Mouse (Mus musculus) left cerebral cortex, adult 18-20 months (tissue): ENCODE results near the gene Trak1. TPM values are rescaled to one million over a fixed set of nuclear protein-coding genes. Genes with fewer than 3 reads are reported as not detected.

ENCODE experiments used
- DNase-seq, 2 experiments: peaks; one replicate each; pipeline ENCODE4 v3.0.0; 2021 to 2022; ENCODE audit warnings: low spot score in 2 of 2, mixed read lengths in 1 of 2
- total RNA-seq, 2 experiments: library from RNA; stranded (reverse); gene quantifications; 2 replicates each; pipeline ENCODE4 v1.2.3; 2021

Trak1 gene
- total RNA-seq, 2 experiments from 2014 or later: 239 to 275 TPM

GRCm38 (mm10) chr9:121391898-121392297, 94.6 kb downstream of the Trak1 start:
- DNase-seq: no peak

GRCm38 (mm10) chr9:121392427-121392826, 95.1 kb downstream of the Trak1 start:
- DNase-seq: peak; percentile 83 to 90

- DNase-seq: no peak
Observed at GRCm38 (mm10) chr9:121393104-121393503, 95.8 kb downstream of the Trak1 start.

- DNase-seq: no peak
Observed at GRCm38 (mm10) chr9:121394882-121395281, 97.6 kb downstream of the Trak1 start.

GRCm38 (mm10) chr9:121395812-121396211, 98.5 kb downstream of the Trak1 start:
- DNase-seq: no peak

GRCm38 (mm10) chr9:121398100-121398760, 100.9 kb downstream of the Trak1 start:
- peak in 1 of 2 experiments; percentile 31 for DNase-seq

- peak; percentile 56 to 68 for DNase-seq
Observed at GRCm38 (mm10) chr9:121398761-121399160, 101.5 kb downstream of the Trak1 start.

- peak in 1 of 2 experiments; percentile 38 for DNase-seq
Observed at GRCm38 (mm10) chr9:121400608-121401007, 103.3 kb downstream of the Trak1 start.

- DNase-seq: peak; percentile 85 to 90
Observed at GRCm38 (mm10) chr9:121403157-121403671, 105.9 kb downstream of the Trak1 start.

- no peak for DNase-seq
Observed at GRCm38 (mm10) chr9:121403699-121404098, 106.4 kb downstream of the Trak1 start.

GRCm38 (mm10) chr9:121405088-121405681, 107.9 kb downstream of the Trak1 start:
- DNase-seq: no peak

- no peak for DNase-seq
Observed at GRCm38 (mm10) chr9:121405792-121406191, 108.5 kb downstream of the Trak1 start.

- peak; percentile 55 to 63 for DNase-seq
Observed at GRCm38 (mm10) chr9:121414237-121414636, 116.9 kb downstream of the Trak1 start.

GRCm38 (mm10) chr9:121415626-121416241, 118.4 kb downstream of the Trak1 start:
- DNase-seq: no peak

- no peak for DNase-seq
Observed at GRCm38 (mm10) chr9:121416460-121416859, 119.2 kb downstream of the Trak1 start.

- no peak for DNase-seq
Observed at GRCm38 (mm10) chr9:121416872-121417637, 119.8 kb downstream of the Trak1 start.

GRCm38 (mm10) chr9:121419011-121419410, 121.7 kb downstream of the Trak1 start:
- no peak for DNase-seq

GRCm38 (mm10) chr9:121419573-121419972, 122.3 kb downstream of the Trak1 start:
- DNase-seq: no peak

GRCm38 (mm10) chr9:121420817-121421216, 123.5 kb downstream of the Trak1 start:
- no peak for DNase-seq

GRCm38 (mm10) chr9:121422402-121422801, 125.1 kb downstream of the Trak1 start:
- DNase-seq: no peak

GRCm38 (mm10) chr9:121423621-121424020, 126.3 kb downstream of the Trak1 start:
- DNase-seq: no peak
